Mouse (Mus musculus) bone marrow macrophage, adult 2 months (primary cell): Measurements from ENCODE around the gene Entpd8.

Experiments used
- CTCF ChIP-seq: IDR thresholded peaks from 2 replicates; pipeline ENCODE4 v1.5.1; 2012; ENCODE audit warnings: low read depth, mild to moderate bottlenecking, low read length, moderate library complexity
- POLR2A ChIP-seq: IDR thresholded peaks from 2 replicates; pipeline ENCODE4 v1.6.1; 2012; ENCODE audit warnings: mild to moderate bottlenecking, low read depth, low read length, borderline replicate concordance

- no peak for TF ChIP-seq CTCF
- no peak for TF ChIP-seq POLR2A
These were observed 14.6 kb upstream of the Entpd8 start for GRCm38 (mm10) chr2:25065537-25065936.
